14 mouse cellular contexts compared by ENCODE assay signal in genomic region chr1:171821331-171821730, GRCm38 (mm10).
"Had no signal": no experiment of that assay in that cellular context is flagged by ENCODE, and none has a peak within 500 bp of the region (broad histone marks: within the 10 kb centered on the region; RNA-seq: fewer than 3 reads in every experiment).

No protein-coding gene starts in this region.

- H3K9me3 ChIP-seq: kidney, embryonic 15.5 days; limb, embryonic 10.5 days; liver, embryonic 12.5 days; midbrain, embryonic 15.5 days; neural tube, embryonic 12.5 days had no signal

- H3K4me1 ChIP-seq: kidney, embryonic 15.5 days; limb, embryonic 10.5 days; liver, embryonic 12.5 days; midbrain, embryonic 15.5 days; neural tube, embryonic 12.5 days had no signal

- ATAC-seq: intestine, embryonic 16.5 days; liver, embryonic 12.5 days; midbrain, embryonic 15.5 days had no signal

- H3K4me3 ChIP-seq: kidney, embryonic 15.5 days; left cerebral cortex, adult 2 months; limb, embryonic 10.5 days; liver, embryonic 12.5 days; megakaryocyte, embryonic 14.5 days; midbrain, embryonic 15.5 days; neural tube, embryonic 12.5 days had no signal

- H3K27ac ChIP-seq: kidney, embryonic 15.5 days; left cerebral cortex, adult 2 months; limb, embryonic 10.5 days; liver, embryonic 12.5 days; midbrain, embryonic 15.5 days; neural tube, embryonic 12.5 days had no signal

- H3K36me3 ChIP-seq: kidney, embryonic 15.5 days; limb, embryonic 10.5 days; liver, embryonic 12.5 days; midbrain, embryonic 15.5 days; neural tube, embryonic 12.5 days had no signal

- H3K9ac ChIP-seq: kidney, embryonic 15.5 days; liver, embryonic 12.5 days; midbrain, embryonic 15.5 days; neural tube, embryonic 12.5 days had no signal

- H3K27me3 ChIP-seq: kidney, embryonic 15.5 days; liver, embryonic 12.5 days; megakaryocyte, embryonic 14.5 days; midbrain, embryonic 15.5 days; neural tube, embryonic 12.5 days had no signal

- DNase-seq: kidney, adult 2 months; kidney, postnatal 14 days; lung, postnatal 36 days; right cerebral cortex, postnatal 14 days; thymus, adult 2 months; thymus, postnatal 36 days had no signal
